Mouse (Mus musculus) G1E (cell line): ENCODE measurements around the gene Socs3.

Source experiments
- CTCF ChIP-seq: IDR thresholded peaks from 2 replicates; pipeline ENCODE4 v1.5.1; 2012; ENCODE audit warnings: low read depth, low read length, inconsistent platforms, mixed read lengths
- GATA1 ChIP-seq: IDR thresholded peaks from 2 replicates; pipeline ENCODE4 v1.6.1; 2012; ENCODE audit warnings: borderline replicate concordance, low read length, inconsistent platforms, mixed read lengths
- GATA2 ChIP-seq: IDR thresholded peaks from 2 replicates; pipeline ENCODE4 v1.6.1; 2012; ENCODE audit warnings: low read depth, low read length, inconsistent platforms, borderline replicate concordance
- POLR2AphosphoS5 ChIP-seq: IDR thresholded peaks from 2 replicates; pipeline ENCODE4 v1.6.1; 2012; ENCODE audit warnings: low read depth, low read length, inconsistent platforms; ENCODE audit not compliant: insufficient replicate concordance

DNA sequence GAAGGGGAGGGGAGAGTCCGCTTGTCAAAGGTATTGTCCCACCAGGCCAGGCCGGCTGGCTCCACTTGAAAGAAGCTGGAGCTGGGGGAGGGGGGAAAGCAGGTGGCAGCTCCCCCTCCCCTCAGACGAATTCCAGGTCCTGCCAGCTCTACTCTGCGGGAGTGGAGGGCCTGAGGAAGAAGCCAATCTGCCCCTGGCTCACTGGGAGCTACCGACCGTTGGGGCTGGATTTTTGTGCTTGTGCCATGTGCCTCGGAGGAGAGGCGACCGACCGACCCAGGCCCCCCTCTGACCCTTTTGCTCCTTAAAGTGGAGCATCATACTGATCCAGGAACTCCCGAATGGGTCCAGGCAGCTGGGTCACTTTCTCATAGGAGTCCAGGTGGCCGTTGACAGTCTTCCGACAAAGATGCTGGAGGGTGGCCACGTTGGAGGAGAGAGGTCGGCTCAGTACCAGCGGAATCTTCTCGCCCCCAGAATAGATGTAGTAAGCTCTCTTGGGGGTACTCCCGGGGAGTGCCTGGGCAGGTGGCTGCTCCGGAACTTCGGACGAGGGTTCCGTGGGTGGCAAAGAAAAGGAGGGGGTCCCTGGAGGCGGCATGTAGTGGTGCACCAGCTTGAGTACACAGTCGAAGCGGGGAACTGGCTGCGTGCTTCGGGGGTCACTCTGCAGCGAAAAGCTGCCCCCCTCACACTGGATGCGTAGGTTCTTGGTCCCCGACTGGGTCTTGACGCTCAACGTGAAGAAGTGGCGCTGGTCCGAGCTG is 2.4 kb downstream of the Socs3 start:
- TF ChIP-seq CTCF (no peak), GATA2 (no peak), GATA1 (no peak), POLR2AphosphoS5 (no peak)
